Mouse (Mus musculus): ENCODE measurements around the gene Zfp687.

Zfp687 gene

DNA sequence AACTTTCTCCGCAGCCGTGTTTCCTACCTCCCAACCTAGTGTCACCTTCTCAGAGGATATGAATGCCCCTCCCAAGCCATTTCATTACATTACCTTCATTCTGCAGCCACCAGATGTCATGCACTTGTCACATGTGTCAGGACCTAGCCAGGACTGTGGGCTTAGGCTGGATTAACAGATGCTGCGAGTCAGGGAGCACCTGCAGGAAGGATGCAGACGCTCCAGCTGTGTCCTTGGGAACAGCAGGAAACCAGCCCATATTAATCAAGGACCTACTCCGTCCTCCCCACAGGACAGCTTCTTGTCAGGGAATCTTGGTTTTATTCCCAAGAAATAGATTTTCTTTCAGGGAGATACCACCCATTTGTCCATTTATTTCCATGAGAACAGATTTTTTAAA lies 54.9 kb downstream of the Zfp687 start:
- no peak for DNase-seq (ENCODE audit: low read depth, low spot score)

DNA sequence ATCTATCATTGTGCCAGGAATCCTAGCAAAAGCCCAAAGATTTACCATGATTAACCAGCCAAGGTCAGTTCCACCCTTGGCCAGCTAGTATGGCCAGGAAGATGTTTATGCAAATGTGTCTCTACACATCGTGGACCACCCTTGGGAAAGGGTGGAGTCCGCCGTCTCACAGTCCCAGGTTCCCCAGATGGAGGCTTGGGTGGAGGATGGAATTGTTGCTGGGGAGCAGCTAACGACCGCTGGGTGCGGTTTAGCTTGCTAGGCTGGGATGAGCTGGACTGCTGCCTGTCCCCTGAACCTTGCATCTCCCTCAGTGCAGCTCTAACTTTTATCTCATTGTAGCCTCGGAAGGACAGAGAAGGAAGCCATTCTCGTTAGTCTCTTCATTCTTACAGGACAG lies 55.4 kb downstream of the Zfp687 start:
- no peak for DNase-seq (ENCODE audit: low read depth, low spot score)

DNA sequence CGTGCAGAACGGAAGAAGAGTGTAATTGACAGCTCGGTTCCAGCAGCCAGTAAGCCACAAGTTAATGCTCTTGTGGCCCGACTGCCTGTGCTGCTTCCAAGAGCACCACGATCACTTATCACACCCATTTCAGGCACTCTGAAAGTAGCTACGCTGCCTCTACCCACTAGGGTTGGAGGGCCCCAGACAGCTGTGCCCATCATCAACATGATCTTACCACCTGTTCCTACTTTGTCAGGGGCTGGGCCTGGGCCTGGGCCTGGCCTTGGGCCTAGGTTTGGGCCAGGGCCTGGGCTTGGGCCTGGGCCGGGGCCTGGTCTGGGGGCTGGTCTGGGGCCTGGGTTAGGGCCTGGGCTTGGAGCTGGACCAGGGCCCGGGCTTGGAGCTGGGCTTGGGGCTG lies 57.0 kb downstream of the Zfp687 start:
- DNase-seq (ENCODE audit: low read depth, low spot score), result no peak
